Mouse (Mus musculus): Measurements from ENCODE around the gene Fpgs. TPM values are rescaled to one million over a fixed set of nuclear protein-coding genes. Genes with fewer than 3 reads are reported as not detected.

The Fpgs gene
- polyA plus RNA-seq, 1 experiment from 2014 or later: 16.6 TPM

DNA sequence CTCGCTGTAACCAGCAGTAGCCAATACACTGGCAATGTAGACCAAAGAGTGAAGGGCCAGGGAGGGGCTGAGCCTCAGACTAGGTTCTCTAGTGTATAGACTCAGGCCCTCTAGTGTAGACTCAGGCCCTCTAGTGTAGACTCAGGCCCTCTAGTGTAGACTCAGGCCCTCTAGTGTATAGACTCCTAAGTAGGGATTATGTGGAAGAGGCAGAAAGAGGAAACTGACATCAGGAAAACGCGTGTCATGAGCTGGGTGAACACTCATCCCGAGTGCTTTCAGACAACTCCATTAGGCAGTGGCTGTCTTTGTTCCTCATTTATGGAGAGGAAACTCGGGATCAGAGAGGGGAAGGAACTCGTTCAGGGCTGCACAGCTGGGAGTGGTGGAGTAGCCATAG is 33.1 kb upstream of the Fpgs start:
- Histone ChIP-seq H3K4me2 (replicated peaks) (no peak overlapping the region), H3K4me3 (replicated peaks) (no peak overlapping the region), H3K9me3 (no peaks in the 10 kb centered on the region), H3K27ac (no peak overlapping the region), H3K9ac (replicated peaks) (no peak overlapping the region), H3K4me1 (replicated peaks) (peaks cover 18% of the 10 kb centered on the region), H3K36me3 (no peaks in the 10 kb centered on the region), H3K27me3 (peaks cover 4% of the 10 kb centered on the region; the same call in 1 of the 2 replicates)
- no peak for ATAC-seq
- 53% methylated on average over 6 of the region's 6 CpGs for WGBS

DNA sequence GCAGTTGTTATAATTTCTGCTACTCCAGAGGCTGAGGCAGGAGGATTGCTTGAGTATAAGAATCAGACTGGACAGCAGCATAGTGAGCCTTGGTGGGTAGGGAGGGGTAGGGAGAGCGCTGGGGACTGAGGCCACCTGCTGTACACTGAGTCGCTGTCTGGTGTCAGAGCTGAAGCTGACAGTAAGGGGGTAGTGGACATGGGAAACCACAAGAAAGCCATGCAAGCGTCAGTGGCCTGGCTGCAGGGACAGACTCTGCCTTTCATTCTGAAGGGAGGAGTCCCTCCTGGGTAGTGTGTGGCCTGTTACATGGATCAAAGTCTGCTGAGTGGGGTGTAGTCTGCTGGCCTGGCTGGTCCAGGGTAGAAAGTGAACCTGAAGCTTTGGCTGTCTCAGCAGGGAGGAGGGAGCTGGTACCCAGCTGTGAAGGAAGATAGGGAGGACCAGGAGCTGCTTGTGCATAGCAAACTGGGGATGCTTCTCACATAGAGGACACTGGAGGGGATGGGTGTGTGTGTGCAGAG is 32.4 kb upstream of the Fpgs start:
- ATAC-seq: no peak
- Histone ChIP-seq H3K4me2 (replicated peaks) (no peak overlapping the region), H3K27ac (no peak overlapping the region), H3K4me3 (replicated peaks) (no peak overlapping the region), H3K27me3 (peaks cover 4% of the 10 kb centered on the region; the same call in 1 of the 2 replicates), H3K36me3 (no peaks in the 10 kb centered on the region), H3K9me3 (no peaks in the 10 kb centered on the region), H3K4me1 (replicated peaks) (peaks cover 18% of the 10 kb centered on the region; the same call in 1 of the 2 replicates), H3K9ac (replicated peaks) (no peak overlapping the region)
- WGBS: 22% methylated on average over 3 of the region's 3 CpGs

DNA sequence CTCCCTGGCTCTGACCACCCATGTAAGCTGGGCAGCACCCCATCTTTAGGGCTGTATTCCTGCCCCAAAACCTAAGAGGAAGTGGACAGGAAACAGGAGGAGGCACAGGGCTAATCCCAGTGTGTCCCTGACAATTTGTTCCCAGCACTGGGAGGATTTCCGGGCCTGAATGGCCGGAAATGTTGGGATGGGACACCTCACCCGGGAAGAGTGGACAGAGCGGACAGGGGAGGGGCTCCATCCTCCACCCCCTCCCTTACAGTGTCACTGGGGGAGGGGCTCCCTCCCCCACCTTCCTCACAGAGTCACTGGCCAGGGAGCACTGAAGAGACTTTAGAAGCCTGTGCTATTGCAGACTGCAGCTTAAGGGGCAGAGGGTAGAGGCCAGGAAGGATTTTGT is 31.0 kb upstream of the Fpgs start:
- no peaks in the 10 kb centered on the region for H3K9me3 ChIP-seq
- no peaks in the 10 kb centered on the region for H3K36me3 ChIP-seq
- ATAC-seq: no peak
- peaks cover 13% of the 10 kb centered on the region for H3K4me1 ChIP-seq (replicated peaks)
- H3K9ac ChIP-seq (replicated peaks): no peak overlapping the region
- H3K4me2 ChIP-seq (replicated peaks): no peak overlapping the region
- 51% methylated on average over 4 of the region's 4 CpGs for WGBS
- H3K27me3 ChIP-seq: peaks cover 4% of the 10 kb centered on the region; the same call in 1 of the 2 replicates
- H3K4me3 ChIP-seq (replicated peaks): no peak overlapping the region
- no peak overlapping the region; the same call in 1 of the 2 replicates for H3K27ac ChIP-seq

DNA sequence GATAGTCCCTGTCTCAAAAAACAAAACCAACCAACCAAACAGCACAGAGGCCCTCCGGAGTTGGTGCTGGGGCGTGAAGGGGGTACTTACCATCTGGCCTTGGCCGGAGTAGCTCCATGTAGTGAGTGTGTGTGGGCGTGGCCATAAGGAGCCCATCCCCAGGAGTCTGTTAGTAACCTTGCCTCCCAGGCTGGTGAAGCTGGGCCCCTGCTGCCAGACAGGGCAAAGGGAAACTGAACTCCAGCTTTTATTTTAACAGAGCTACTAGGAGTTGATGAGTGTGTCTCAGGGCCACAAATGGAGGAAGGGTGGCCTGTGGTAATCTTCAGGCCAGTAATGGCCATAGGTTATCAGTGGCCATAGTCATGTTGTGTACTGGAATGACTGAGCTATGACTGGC is 30.5 kb upstream of the Fpgs start:
- Histone ChIP-seq H3K9me3 (no peaks in the 10 kb centered on the region), H3K27me3 (no peaks in the 10 kb centered on the region), H3K27ac (no peak overlapping the region; the same call in 1 of the 2 replicates), H3K36me3 (no peaks in the 10 kb centered on the region), H3K4me2 (replicated peaks) (no peak overlapping the region), H3K9ac (replicated peaks) (no peak overlapping the region), H3K4me1 (replicated peaks) (peaks cover 9% of the 10 kb centered on the region; the same call in 1 of the 2 replicates), H3K4me3 (replicated peaks) (no peak overlapping the region)
- ATAC-seq: 0 out of 2 replicates have a peak, but pooled peaks have one; percentile 10
- 35% methylated on average over 4 of the region's 4 CpGs for WGBS

DNA sequence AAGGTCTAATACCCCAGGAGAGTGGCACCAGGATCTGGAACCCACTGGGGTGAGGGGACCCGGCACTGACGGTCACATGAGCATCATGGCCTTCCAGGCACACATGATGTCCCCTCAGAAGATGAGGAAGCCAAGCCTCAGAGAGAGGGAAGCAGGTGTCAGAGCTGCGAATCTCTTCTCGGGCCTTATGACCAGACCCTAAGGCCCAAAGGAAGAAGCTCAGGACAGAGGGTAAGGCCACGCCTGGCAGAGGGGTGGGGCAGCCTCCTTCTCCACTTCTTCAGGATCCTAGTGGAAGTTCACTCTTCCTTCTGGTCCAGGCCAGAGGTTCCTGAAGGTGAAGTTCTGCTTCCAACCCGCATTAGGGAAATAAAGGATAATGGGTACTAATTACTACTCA is 28.8 kb upstream of the Fpgs start:
- H3K9ac ChIP-seq (replicated peaks): no peak overlapping the region
- no peak for ATAC-seq
- 85% methylated on average over 6 of the region's 6 CpGs for WGBS
- no peak overlapping the region for H3K27ac ChIP-seq
- peaks cover 8% of the 10 kb centered on the region for H3K4me1 ChIP-seq (replicated peaks)
- H3K4me3 ChIP-seq (replicated peaks): no peak overlapping the region
- no peaks in the 10 kb centered on the region for H3K9me3 ChIP-seq
- H3K27me3 ChIP-seq: no peaks in the 10 kb centered on the region
- no peak overlapping the region for H3K4me2 ChIP-seq (replicated peaks)
- no peaks in the 10 kb centered on the region for H3K36me3 ChIP-seq

DNA sequence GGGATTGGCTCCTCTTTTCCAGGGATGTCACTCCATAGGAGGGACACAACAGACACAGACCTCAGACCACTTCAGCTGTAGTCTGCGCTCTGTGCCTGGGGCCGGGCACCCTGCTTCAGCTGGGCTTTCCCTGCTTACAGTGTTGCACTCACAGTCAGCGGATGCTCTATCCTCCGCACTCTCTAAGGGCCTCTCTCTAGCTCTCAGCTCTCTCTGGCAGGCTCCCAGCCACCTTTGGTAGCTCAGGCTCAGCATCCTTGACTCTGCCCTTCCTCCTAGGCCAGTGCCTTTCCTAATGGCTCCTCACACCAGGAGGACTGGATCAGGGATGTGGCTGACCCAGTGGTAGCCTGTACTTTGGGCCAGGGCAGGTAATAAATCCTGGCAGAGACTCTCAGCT is 28.0 kb upstream of the Fpgs start:
- no peak overlapping the region for H3K9ac ChIP-seq (replicated peaks)
- no peak overlapping the region for H3K4me3 ChIP-seq (replicated peaks)
- no peak overlapping the region for H3K27ac ChIP-seq
- H3K4me1 ChIP-seq (replicated peaks): peaks cover 12% of the 10 kb centered on the region
- H3K27me3 ChIP-seq: no peaks in the 10 kb centered on the region
- no peaks in the 10 kb centered on the region for H3K9me3 ChIP-seq
- WGBS: 78% methylated on average over 4 of the region's 4 CpGs
- ATAC-seq: no peak
- no peak overlapping the region for H3K4me2 ChIP-seq (replicated peaks)
- no peaks in the 10 kb centered on the region for H3K36me3 ChIP-seq

DNA sequence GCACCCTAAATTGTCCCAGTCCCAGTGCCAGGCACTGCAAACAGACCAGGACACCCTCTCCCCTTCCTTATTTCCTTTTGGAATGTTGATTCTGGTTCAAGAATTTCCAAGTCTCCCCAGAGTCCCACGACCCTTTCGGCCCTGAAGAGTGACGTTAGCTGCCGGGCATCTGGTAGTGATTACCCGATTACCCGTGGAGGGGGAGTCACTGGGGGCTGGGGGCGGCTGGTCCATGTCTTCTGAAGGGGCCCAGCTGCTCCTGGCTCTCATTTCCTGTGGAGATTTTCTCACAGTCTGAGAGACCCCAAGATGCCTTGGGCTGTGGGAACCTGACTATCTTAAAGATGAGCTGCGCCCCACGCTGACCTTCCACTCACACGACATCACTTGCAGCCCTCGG is 26.9 kb upstream of the Fpgs start:
- H3K9ac ChIP-seq (replicated peaks): 0 out of 2 replicates have a peak overlapping the region, but pooled peaks have one; percentile 32
- no peaks in the 10 kb centered on the region for H3K36me3 ChIP-seq
- no peaks in the 10 kb centered on the region for H3K27me3 ChIP-seq
- no peak for ATAC-seq
- H3K9me3 ChIP-seq: no peaks in the 10 kb centered on the region
- no peak overlapping the region for H3K4me3 ChIP-seq (replicated peaks)
- H3K27ac ChIP-seq: no peak overlapping the region
- no peak overlapping the region for H3K4me2 ChIP-seq (replicated peaks)
- peaks cover 12% of the 10 kb centered on the region for H3K4me1 ChIP-seq (replicated peaks)
- 62% methylated on average over 11 of the region's 11 CpGs for WGBS

DNA sequence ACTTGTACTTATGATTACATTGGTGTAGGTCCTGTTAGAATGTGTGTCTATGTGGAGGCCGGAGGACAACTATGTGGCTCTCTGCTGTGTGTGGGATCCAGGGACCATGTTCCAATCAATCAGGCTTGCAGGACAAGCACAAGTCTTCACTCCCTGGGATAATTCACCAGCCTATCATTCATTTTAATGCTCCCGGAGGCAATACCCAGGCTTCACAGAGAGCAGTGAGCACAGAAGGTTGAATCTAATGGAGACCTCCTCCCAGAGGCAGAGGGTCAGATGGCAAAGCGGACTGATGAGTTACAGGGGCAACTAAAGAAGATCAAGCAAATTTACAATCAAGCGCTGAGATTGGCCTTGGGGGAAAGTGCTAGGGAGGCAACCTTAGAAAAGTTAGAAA is 25.6 kb upstream of the Fpgs start:
- 80% methylated on average over 4 of the region's 4 CpGs for WGBS
- no peak overlapping the region for H3K4me2 ChIP-seq (replicated peaks)
- no peak for ATAC-seq

DNA sequence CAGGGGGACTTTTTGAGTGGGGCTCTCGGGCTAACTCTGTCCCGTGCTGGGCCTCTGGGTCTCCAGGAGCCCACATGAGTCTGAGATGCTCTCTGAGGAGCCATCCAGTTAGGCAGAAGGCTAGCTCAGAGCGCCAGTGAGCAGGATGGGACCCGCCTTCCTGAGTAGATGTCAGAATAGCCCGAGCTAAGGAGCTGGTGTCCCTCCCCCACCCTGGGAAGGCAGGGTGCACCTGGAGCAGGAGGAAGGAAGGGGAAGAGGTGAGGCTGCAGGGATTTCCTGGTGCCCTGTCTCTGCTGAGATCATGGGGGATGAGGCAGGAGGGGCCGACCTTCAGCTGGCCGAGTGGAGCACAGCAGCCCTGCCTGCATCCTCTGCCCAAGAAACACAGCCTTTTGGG is 24.5 kb upstream of the Fpgs start:
- H3K27me3 ChIP-seq: no peaks in the 10 kb centered on the region
- H3K4me3 ChIP-seq (replicated peaks): no peak overlapping the region
- no peak overlapping the region for H3K27ac ChIP-seq
- H3K9me3 ChIP-seq: no peaks in the 10 kb centered on the region
- H3K36me3 ChIP-seq: no peaks in the 10 kb centered on the region
- no peak for ATAC-seq
- H3K4me1 ChIP-seq (replicated peaks): peaks cover 12% of the 10 kb centered on the region
- H3K4me2 ChIP-seq (replicated peaks): peak overlapping the region; percentile 13; the same call in 1 of the 2 replicates
- WGBS: 59% methylated on average over 7 of the region's 7 CpGs
- no peak overlapping the region for H3K9ac ChIP-seq (replicated peaks)

More for the DNA sequence above, 25.6 kb upstream of the Fpgs start:
- Histone ChIP-seq H3K27me3 (no peaks in the 10 kb centered on the region), H3K9me3 (no peaks in the 10 kb centered on the region), H3K27ac (no peak overlapping the region), H3K9ac (replicated peaks) (0 out of 2 replicates have a peak overlapping the region, but pooled peaks have one; percentile 32), H3K4me1 (replicated peaks) (peaks cover 12% of the 10 kb centered on the region), H3K4me3 (replicated peaks) (no peak overlapping the region), H3K36me3 (no peaks in the 10 kb centered on the region)

DNA sequence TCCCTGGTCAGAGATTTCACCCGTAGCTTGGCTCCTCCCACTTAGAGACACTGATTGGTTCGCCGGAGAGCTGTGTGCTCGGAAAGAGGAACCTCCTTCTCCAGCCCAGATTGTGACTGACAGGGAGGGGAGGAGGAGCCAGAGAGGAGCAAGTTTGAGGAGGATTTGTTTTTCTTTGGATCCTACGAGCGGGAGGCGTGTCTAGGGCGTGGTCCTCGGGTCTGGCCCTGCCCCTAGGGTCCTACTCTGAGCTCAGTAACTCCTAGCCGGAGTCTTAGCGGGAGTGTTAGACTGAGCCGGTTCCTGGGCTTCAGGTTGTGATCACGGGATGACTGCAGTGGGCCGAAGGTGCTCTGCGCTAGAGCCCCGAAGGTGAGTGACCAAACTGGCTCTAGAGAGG is 23.5 kb upstream of the Fpgs start:
- no peaks in the 10 kb centered on the region for H3K36me3 ChIP-seq
- peak overlapping the region; percentile 32; the same call in 1 of the 2 replicates for H3K9ac ChIP-seq (replicated peaks)
- H3K27ac ChIP-seq: 0 out of 2 replicates have a peak overlapping the region, but pooled peaks have one; percentile 32
- H3K4me2 ChIP-seq (replicated peaks): peak overlapping the region; percentile 56
- no peaks in the 10 kb centered on the region for H3K27me3 ChIP-seq
- peaks cover 12% of the 10 kb centered on the region for H3K4me1 ChIP-seq (replicated peaks)
- ATAC-seq: peak; percentile 94
- H3K9me3 ChIP-seq: no peaks in the 10 kb centered on the region
- whole genome bisulfite sequencing: under 1% methylated on average over 16 of the region's 16 CpGs
- peak overlapping the region; percentile 33 for H3K4me3 ChIP-seq (replicated peaks)

DNA sequence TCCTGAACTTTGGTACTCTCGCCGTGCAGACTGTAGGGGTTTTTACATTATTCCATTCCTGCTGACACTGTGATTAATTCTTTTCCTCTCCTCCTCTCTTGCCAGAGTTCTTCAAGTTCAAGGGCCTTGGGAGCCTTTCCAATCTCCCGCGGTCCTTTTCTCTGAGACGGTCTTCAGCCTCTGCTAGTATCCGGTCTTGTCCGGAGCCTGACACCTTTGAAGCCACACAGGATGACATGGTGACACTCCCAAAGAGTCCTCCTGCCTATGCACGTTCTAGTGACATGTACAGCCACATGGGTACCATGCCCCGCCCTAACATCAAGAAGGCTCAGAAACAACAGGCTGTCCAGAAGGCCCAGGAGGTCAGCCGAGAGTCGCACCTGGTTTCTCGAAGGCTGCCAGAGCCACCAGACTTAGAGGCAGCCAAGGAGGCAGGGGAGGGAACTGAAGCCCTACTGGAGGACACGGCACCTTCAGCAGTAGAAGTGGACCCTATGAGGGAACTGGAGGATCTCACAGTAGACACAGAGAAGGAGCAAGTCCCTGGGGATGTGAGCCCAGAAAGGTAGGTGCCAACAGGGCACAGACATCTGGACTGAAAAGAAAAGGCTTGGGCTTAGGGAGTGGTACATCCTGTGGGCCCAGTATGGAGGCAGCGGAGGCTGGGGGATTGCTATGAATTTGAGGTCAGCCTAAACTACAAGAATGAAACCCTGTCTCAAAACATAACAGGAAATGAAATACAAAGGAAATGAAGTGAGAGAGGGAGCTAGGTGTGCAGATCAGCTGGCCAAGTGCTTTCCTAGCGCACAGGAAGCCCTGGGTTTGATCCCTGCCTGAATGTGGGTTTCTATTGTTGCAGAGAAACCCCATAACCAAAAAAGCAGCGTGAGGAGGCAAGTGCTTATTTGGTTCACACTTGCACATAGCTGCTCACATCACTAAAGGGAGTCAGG is 21.2 kb upstream of the Fpgs start:
- H3K36me3 ChIP-seq: no peaks in the 10 kb centered on the region

DNA sequence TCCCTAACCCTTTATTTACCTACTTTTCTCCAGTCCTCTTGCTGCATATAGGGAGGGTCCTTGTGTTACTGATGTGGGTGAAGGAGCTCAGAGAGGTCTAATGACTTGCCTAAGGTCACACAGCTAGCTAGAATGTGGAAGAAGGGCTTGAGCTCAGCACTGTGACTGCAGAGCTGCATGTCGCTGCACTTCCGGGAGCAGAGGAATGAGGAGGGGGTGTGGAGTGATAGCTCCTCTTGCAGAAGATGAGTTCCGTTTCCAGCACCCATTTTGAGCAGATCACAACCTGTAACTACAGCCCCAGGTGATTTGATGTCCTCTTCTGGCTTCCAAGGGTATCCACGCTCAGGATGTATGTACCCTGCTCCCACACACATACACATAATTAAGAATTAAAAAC is 20.2 kb upstream of the Fpgs start:
- Histone ChIP-seq H3K4me2 (replicated peaks) (no peak overlapping the region), H3K27me3 (no peaks in the 10 kb centered on the region), H3K9me3 (no peaks in the 10 kb centered on the region), H3K27ac (no peak overlapping the region), H3K4me1 (replicated peaks) (peaks cover 12% of the 10 kb centered on the region), H3K36me3 (no peaks in the 10 kb centered on the region), H3K4me3 (replicated peaks) (no peak overlapping the region), H3K9ac (replicated peaks) (no peak overlapping the region)
- no peak for ATAC-seq
- 85% methylated on average over 4 of the region's 4 CpGs for WGBS

More for the DNA sequence above, 21.2 kb upstream of the Fpgs start:
- Histone ChIP-seq H3K27ac (no peak overlapping the region), H3K27me3 (no peaks in the 10 kb centered on the region), H3K9me3 (no peaks in the 10 kb centered on the region), H3K9ac (replicated peaks) (no peak overlapping the region), H3K4me3 (replicated peaks) (no peak overlapping the region), H3K4me1 (replicated peaks) (peaks cover 12% of the 10 kb centered on the region), H3K4me2 (replicated peaks) (no peak overlapping the region)
- WGBS: 84% methylated on average over 16 of the region's 16 CpGs
- no peak for ATAC-seq
